Mouse (Mus musculus) heart, adult 2 months (tissue): ENCODE measurements at regions not wholly inside any gene's neighbourhood (a gene's known extent, or its start where the extent isn't known, plus 50 kb on each side); places are given as distances from the start of the nearest gene placed in this dataset.

Experiments
- CTCF ChIP-seq: fragments of 200-600 bp; IDR thresholded peaks from 2 replicates; pipeline ENCODE4 v1.8.1; 2022; ENCODE audit warnings: antibody characterized with exemption, mild to moderate bottlenecking, moderate library complexity
- POLR2A ChIP-seq: fragments of 200-500 bp; IDR thresholded peaks from 2 replicates; pipeline ENCODE4 v1.6.1; 2011; ENCODE audit warnings: mild to moderate bottlenecking, low read depth, low read length, control low read depth; ENCODE audit not compliant: insufficient read depth

GRCm38 (mm10) chr2:45836546-45837221 lies 719.5 kb upstream of the Zeb2 start:
- TF ChIP-seq CTCF (no peak), POLR2A (no peak)
